Mouse (Mus musculus): ENCODE measurements at regions not wholly inside any gene's neighbourhood (a gene's known extent, or its start where the extent isn't known, plus 50 kb on each side); places are given as distances from the start of the nearest gene placed in this dataset.

- DNase-seq = no peak
Observed at GRCm38 (mm10) chr4:54812740-54813634, 131.9 kb upstream of the Zfp462 start.

DNA sequence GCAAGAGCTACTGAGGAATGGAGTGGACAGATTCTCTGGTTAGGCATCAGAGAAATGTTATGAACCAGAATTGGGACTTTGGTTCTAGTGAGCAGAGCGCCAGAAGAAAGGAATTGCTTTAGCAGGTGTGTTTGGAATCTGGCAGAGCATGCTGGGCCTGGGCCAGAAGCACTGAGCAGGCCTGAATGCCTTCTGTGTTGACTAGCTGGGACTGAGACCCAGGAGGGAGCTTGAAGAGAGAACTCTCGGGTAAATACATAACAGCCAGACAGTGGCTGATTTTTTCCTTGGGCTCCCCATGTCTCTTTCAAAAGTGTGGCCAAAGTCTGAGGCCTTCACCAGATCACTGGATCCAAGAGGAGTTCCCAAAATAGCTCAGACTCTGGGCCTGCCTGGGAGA, 107.5 kb upstream of the Zfp462 start:
- peak; percentile 40 for DNase-seq

DNA sequence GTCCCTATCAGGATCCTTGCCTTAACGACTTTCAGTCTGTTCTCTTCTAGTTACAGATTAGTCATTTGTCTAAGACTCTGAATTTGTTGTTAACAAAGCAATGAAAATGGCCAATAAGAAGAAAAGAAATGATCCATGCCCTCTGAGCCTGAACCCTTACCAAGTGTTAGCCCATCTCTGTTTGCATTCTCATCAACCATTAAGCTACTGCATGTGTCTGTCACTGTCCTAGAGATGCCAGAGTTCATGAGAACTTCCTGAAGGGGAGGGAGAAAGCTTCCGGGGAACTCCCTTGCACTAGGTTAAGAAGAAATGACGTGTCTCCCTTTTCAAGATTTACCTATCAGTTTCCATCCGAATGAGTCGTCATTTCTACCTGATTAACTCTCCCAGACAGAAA, 106.7 kb upstream of the Zfp462 start:
- DNase-seq = no peak

- DNase-seq = no peak
Observed at GRCm38 (mm10) chr4:54838794-54839193, 106.1 kb upstream of the Zfp462 start.

- no peak for DNase-seq
Observed at GRCm38 (mm10) chr4:54852991-54853925, 91.6 kb upstream of the Zfp462 start.

- DNase-seq = no peak
Observed at GRCm38 (mm10) chr4:54858604-54859003, 86.2 kb upstream of the Zfp462 start.

GRCm38 (mm10) chr4:54866062-54866461, 78.8 kb upstream of the Zfp462 start:
- DNase-seq = no peak

DNA sequence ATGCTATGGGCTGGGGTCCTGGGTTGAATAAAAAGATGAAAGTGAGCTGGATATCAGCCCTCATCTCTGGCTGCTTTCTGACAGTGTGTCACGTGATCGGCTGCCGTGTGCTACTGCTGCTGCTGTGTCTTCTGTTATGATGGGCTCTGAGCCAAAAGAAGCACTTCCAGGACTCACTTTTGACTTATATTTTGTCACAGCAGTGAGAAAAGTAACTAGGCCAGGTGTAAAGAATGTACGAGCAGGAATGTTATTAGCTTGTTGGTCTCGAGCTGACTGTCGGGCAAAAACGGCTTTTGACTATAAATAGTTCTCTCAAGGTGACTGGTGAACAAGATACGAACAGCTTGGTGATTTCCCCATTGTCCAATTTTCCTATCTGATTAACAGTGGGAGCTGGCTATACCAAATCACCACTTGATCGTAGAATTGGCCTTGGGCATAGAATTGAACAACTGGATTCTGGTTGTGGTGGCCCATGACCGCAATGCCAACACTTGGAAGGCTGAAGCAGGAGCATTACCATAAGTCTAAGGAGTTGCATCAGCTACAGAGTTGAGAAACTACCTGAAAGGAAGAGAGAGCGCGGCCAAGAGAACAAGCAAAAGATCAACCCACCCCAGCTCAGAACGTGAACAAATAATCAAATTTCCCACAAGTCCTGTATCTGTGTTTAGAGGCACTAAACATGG, 70.6 kb upstream of the Zfp462 start:
- DNase-seq = no peak

- DNase-seq = no peak
Observed at GRCm38 (mm10) chr4:54875506-54875905, 69.3 kb upstream of the Zfp462 start.

DNA sequence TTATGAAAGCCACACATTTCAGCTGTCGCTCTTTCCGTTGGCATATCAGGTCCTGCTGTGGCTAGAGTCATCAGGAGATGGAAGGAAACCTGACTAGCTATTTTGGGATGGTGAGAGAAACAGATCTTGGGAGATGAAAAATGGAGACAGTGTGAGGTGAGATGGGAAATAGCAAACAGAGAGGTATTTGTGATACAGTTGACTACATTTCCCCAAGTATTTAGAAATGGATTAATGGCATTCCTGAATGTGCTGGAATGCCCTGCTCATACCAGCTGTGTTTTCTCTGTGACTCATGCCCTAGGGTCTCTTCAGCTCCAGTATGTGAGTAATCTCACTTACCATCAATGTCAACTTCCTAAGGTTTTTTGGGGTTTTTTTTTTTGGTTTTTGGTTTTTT, 67.5 kb upstream of the Zfp462 start:
- no peak for DNase-seq

- DNase-seq = no peak
Observed at GRCm38 (mm10) chr4:54878531-54878930, 66.3 kb upstream of the Zfp462 start.

DNA sequence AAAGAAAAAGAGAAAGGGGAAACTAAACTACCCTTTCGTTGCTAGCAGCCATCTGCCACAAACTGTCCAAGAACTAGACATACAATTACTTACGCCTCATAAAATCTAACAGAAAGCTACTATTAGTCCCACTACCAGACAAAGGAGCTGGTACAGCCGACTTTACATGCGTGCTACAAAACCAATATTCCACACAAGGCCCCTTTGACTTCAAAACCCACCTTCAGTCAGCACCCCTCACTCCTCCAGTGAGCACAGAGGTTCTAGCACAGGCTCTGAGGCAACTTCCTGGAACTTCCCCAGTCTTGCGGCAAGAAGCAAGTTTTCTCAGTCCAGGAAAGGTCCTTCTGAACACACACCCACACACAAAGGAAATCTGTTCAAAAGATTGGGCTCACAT, 51.6 kb upstream of the Zfp462 start:
- no peak for DNase-seq
